ENCODE assay signal across 19 mouse cellular contexts in genomic region chr3:26936897-26937590, GRCm38 (mm10).
DNase-seq lines count a peak whose midpoint lies in the region; ATAC-seq and TF ChIP-seq lines count a peak whose summit lies in the region.
"Had no signal": no experiment of that assay in that cellular context is flagged by ENCODE, and none has a peak within 500 bp of the region (broad histone marks: within the 10 kb centered on the region; RNA-seq: fewer than 3 reads in every experiment).

No protein-coding gene starts in this region.

- ATAC-seq in limb, embryonic 12.5 days (ENCODE audit: insufficient number of reproducible peaks, insufficient read depth, low FRiP score, low TSS enrichment, low read depth), result no peak
- ATAC-seq in hindbrain, postnatal 0 days, result 0 out of 2 replicates have a peak, but pooled peaks have one; percentile 43
- peak; percentile 72; the same call in 1 of the 2 replicates for ATAC-seq in neural tube, embryonic 13.5 days (ENCODE audit: low read depth)
- ATAC-seq in megakaryocyte-erythroid progenitor cell, adult 5-6 weeks (replicated peaks; ENCODE audit: low FRiP score, low TSS enrichment, poor library complexity, severe bottlenecking), result no peak
- ATAC-seq: CD4-positive, CD25-positive, alpha-beta regulatory T cell, adult 4 months; forebrain, embryonic 16.5 days; inflammation-experienced regulatory T-cells, adult 6 months; lung, postnatal 0 days had no signal

- 0 out of 2 replicates have a peak overlapping the region, but pooled peaks have one; percentile 17 for H3K4me2 ChIP-seq in limb, embryonic 12.5 days
- H3K4me2 ChIP-seq in hindbrain, postnatal 0 days (ENCODE audit: low read depth, low read length), result peak overlapping the region; percentile 42
- H3K4me2 ChIP-seq in neural tube, embryonic 13.5 days, result peak overlapping the region; percentile 53
- H3K4me2 ChIP-seq: embryonic facial prominence, embryonic 12.5 days; kidney, embryonic 15.5 days; liver, embryonic 13.5 days had no signal

- no peak for TF ChIP-seq CTCF in hindbrain, postnatal 0 days (IDR thresholded peaks at IDR 0.05; ENCODE audit: low read depth)

- H3K9ac ChIP-seq in limb, embryonic 12.5 days (replicated peaks), result no peak overlapping the region
- no peak overlapping the region for H3K9ac ChIP-seq in hindbrain, postnatal 0 days (replicated peaks; ENCODE audit: low read length)
- peak overlapping the region; percentile 32; the same call in 1 of the 2 replicates for H3K9ac ChIP-seq in neural tube, embryonic 13.5 days
- H3K9ac ChIP-seq: embryonic facial prominence, embryonic 12.5 days; kidney, embryonic 15.5 days; liver, embryonic 13.5 days had no signal

- no peak overlapping the region for H3K4me3 ChIP-seq in limb, embryonic 12.5 days (replicated peaks)
- H3K4me3 ChIP-seq in limb, embryonic 10.5 days, result no peak overlapping the region
- no peak overlapping the region for H3K4me3 ChIP-seq in hindbrain, postnatal 0 days (ENCODE audit: low read length)
- H3K4me3 ChIP-seq in neural tube, embryonic 13.5 days, result peak overlapping the region; percentile 6; the same call in 1 of the 2 replicates
- H3K4me3 ChIP-seq: embryonic facial prominence, embryonic 12.5 days; kidney, embryonic 15.5 days; liver, embryonic 13.5 days had no signal

- 0 out of 2 replicates have a peak, but pooled peaks cover 3% of the 10 kb centered on the region for H3K4me1 ChIP-seq in limb, embryonic 12.5 days (replicated peaks)
- no peaks in the 10 kb centered on the region for H3K4me1 ChIP-seq in limb, embryonic 10.5 days
- no peaks in the 10 kb centered on the region for H3K4me1 ChIP-seq in hindbrain, postnatal 0 days (ENCODE audit: insufficient read depth, low read length)
- H3K4me1 ChIP-seq in neural tube, embryonic 13.5 days (replicated peaks), result peaks cover 13% of the 10 kb centered on the region
- H3K4me1 ChIP-seq: embryonic facial prominence, embryonic 12.5 days; kidney, embryonic 15.5 days; liver, embryonic 13.5 days had no signal

- WGBS in limb, embryonic 12.5 days, result 63% methylated on average over 22 of the region's 22 CpGs
- 69% methylated on average over 22 of the region's 22 CpGs for WGBS in limb, embryonic 10.5 days
- WGBS in hindbrain, postnatal 0 days, result 47% methylated on average over 22 of the region's 22 CpGs
- WGBS in neural tube, embryonic 13.5 days, result 29% methylated on average over 22 of the region's 22 CpGs

- no peaks in the 10 kb centered on the region for H3K27me3 ChIP-seq in limb, embryonic 12.5 days
- no peaks in the 10 kb centered on the region for H3K27me3 ChIP-seq in limb, embryonic 10.5 days (ENCODE audit: low read depth, poor library complexity, severe bottlenecking)
- no peaks in the 10 kb centered on the region for H3K27me3 ChIP-seq in hindbrain, postnatal 0 days (ENCODE audit: insufficient read depth, low read length)
- H3K27me3 ChIP-seq in neural tube, embryonic 13.5 days, result peaks cover 6% of the 10 kb centered on the region; the same call in 1 of the 2 replicates
- H3K27me3 ChIP-seq: embryonic facial prominence, embryonic 12.5 days; kidney, embryonic 15.5 days; liver, embryonic 13.5 days had no signal

- DNase-seq in embryo, embryonic 10.5 days (ENCODE audit: low spot score), result peak; percentile 17
- no peak for DNase-seq in embryo, embryonic 9.5 days (ENCODE audit: extremely low spot score)
- no peak for DNase-seq in limb, embryonic 10.5 days (ENCODE audit: low spot score)
- DNase-seq in hindbrain, postnatal 0 days (ENCODE audit: low spot score), result peak; percentile 21
- DNase-seq in right cerebral cortex, postnatal 25 days, result no peak
- DNase-seq: cerebellum, postnatal 25 days; heart, adult 18-20 months; layer of hippocampus, postnatal 36 days; liver, embryonic 13.5 days had no signal

- no peaks in the 10 kb centered on the region for H3K9me3 ChIP-seq in limb, embryonic 12.5 days
- no peaks in the 10 kb centered on the region for H3K9me3 ChIP-seq in limb, embryonic 10.5 days (replicated peaks)
- H3K9me3 ChIP-seq in hindbrain, postnatal 0 days (ENCODE audit: low read length), result no peaks in the 10 kb centered on the region
- no peaks in the 10 kb centered on the region for H3K9me3 ChIP-seq in neural tube, embryonic 13.5 days
- H3K9me3 ChIP-seq: embryonic facial prominence, embryonic 12.5 days; G1E; kidney, embryonic 15.5 days; liver, embryonic 13.5 days had no signal

- H3K27ac ChIP-seq in limb, embryonic 12.5 days, result no peak overlapping the region
- no peak overlapping the region for H3K27ac ChIP-seq in limb, embryonic 10.5 days
- no peak overlapping the region for H3K27ac ChIP-seq in hindbrain, postnatal 0 days
- H3K27ac ChIP-seq in neural tube, embryonic 13.5 days (replicated peaks), result no peak overlapping the region
- H3K27ac ChIP-seq: embryonic facial prominence, embryonic 12.5 days; kidney, embryonic 15.5 days; liver, embryonic 13.5 days had no signal

- no peaks in the 10 kb centered on the region for H3K36me3 ChIP-seq in limb, embryonic 12.5 days
- no peaks in the 10 kb centered on the region for H3K36me3 ChIP-seq in limb, embryonic 10.5 days
- no peaks in the 10 kb centered on the region for H3K36me3 ChIP-seq in hindbrain, postnatal 0 days (ENCODE audit: insufficient read depth, low read length)
- no peaks in the 10 kb centered on the region for H3K36me3 ChIP-seq in neural tube, embryonic 13.5 days
- H3K36me3 ChIP-seq: embryonic facial prominence, embryonic 12.5 days; G1E; kidney, embryonic 15.5 days; liver, embryonic 13.5 days had no signal

Comparison
In these comparisons a context has a peak if more than half of its experiments do, and no peak if none do; other contexts are left out.
1. DNase-seq: peak in embryo, embryonic 10.5 days (single experiment) and hindbrain, postnatal 0 days (single experiment); none in embryo, embryonic 9.5 days (single experiment), limb, embryonic 10.5 days (single experiment) and right cerebral cortex, postnatal 25 days (single experiment).
2. ATAC-seq: peak in hindbrain, postnatal 0 days (single experiment) and neural tube, embryonic 13.5 days (single experiment); none in limb, embryonic 12.5 days (single experiment) and megakaryocyte-erythroid progenitor cell, adult 5-6 weeks (single experiment).
3. Peak in every context shown above with its lines, with median percentiles within 50 percentile points of each other: H3K4me2 ChIP-seq.